Mouse (Mus musculus) heart, postnatal 14 days (tissue): Measurements from ENCODE around the gene Rarb. TPM values are rescaled to one million over a fixed set of nuclear protein-coding genes. Genes with fewer than 3 reads are reported as not detected.
"Not testable (repeated sequence)": the region's sequence is repeated elsewhere in the genome, so short reads cannot be mapped to it uniquely, and the experiment has no call there.

Experiments used
- DNase-seq, 2 experiments: peaks; one replicate each; pipeline ENCODE4 v3.0.0; 2021 to 2022
- intact Hi-C: fragments of 180-260 bp; cut with DNase I; formaldehyde crosslinking; loops from one replicate; pipeline ENCODE4 v1.15.1; 2025
- long read RNA-seq, 2 experiments: library from polyadenylated mRNA; stranded (forward); transcript quantifications; one replicate each; pipeline ENCODE4 v2.0.0; 2021
- total RNA-seq, 2 experiments: library from RNA; stranded (reverse); gene quantifications; 2 replicates each; pipeline ENCODE4 v1.2.3; 2021

The Rarb gene
- total RNA-seq: 10 to 100 TPM; 15.8 to 18.6 TPM
- long read RNA-seq, experiment 1, transcript Rarb-201 (8 exons, 3,108 nt): major isoform, 17 of 19 reads
- long read RNA-seq, experiment 1, partial matches to known transcripts: 0 of 19 reads
- long read RNA-seq, experiment 1, other reads (novel, unspliced or antisense): 1 of 19 reads
- long read RNA-seq, experiment 2, transcript Rarb-201 (8 exons, 3,108 nt): major isoform, 23 of 27 reads
- long read RNA-seq, experiment 2, partial matches to known transcripts: 0 of 27 reads
- long read RNA-seq, experiment 2, other reads (novel, unspliced or antisense): 4 of 27 reads

- DNase-seq: no peak
- intact Hi-C loops: no loop called here
Observed at GRCm38 (mm10) chr14:16818602-16819250, at the start of gene Rarb. Gene Rarb (minus strand): TSS chr14:16819156.

- DNase-seq: no peak
- intact Hi-C loops: loop anchor here (10.0 kb wide), 1 partner anchor 97 kb away; no protein-coding TSS in a partner anchor
Observed at GRCm38 (mm10) chr14:16842036-16842435, 23.1 kb upstream of the Rarb start.

GRCm38 (mm10) chr14:16841597-16841989, 22.6 kb upstream of the Rarb start:
- DNase-seq: no peak
- intact Hi-C loops: loop anchor here (10.0 kb wide), 1 partner anchor 97 kb away; no protein-coding TSS in a partner anchor

GRCm38 (mm10) chr14:16840951-16841596, 22.1 kb upstream of the Rarb start:
- intact Hi-C loops: loop anchor here (10.0 kb wide), 1 partner anchor 96 kb away; no protein-coding TSS in a partner anchor
- peak; percentile 39 to 62 for DNase-seq

GRCm38 (mm10) chr14:16840135-16840534, 21.2 kb upstream of the Rarb start:
- intact Hi-C loops: loop anchor here (10.0 kb wide), 1 partner anchor 95 kb away; no protein-coding TSS in a partner anchor
- no peak for DNase-seq

- intact Hi-C loops: no loop called here
- DNase-seq: no peak
Observed at GRCm38 (mm10) chr14:16815096-16815741, 3.7 kb downstream of the Rarb start.

GRCm38 (mm10) chr14:16806155-16806554, 12.8 kb downstream of the Rarb start:
- no peak for DNase-seq
- intact Hi-C loops: no loop called here

- no peak for DNase-seq
- intact Hi-C loops: no loop called here
Observed at GRCm38 (mm10) chr14:16790161-16790560, 28.8 kb downstream of the Rarb start.

GRCm38 (mm10) chr14:16781942-16782541, 36.9 kb downstream of the Rarb start:
- no peak for DNase-seq
- intact Hi-C loops: no loop called here

- intact Hi-C loops: no loop called here
- DNase-seq: no peak
Observed at GRCm38 (mm10) chr14:16776723-16777381, 42.1 kb downstream of the Rarb start.

- intact Hi-C loops: no loop called here
- DNase-seq: no peak
Observed at GRCm38 (mm10) chr14:16772927-16773326, 46.0 kb downstream of the Rarb start.

GRCm38 (mm10) chr14:16765891-16766290, 53.1 kb downstream of the Rarb start:
- intact Hi-C loops: no loop called here

GRCm38 (mm10) chr14:16762773-16763172, 56.2 kb downstream of the Rarb start:
- intact Hi-C loops: no loop called here
- DNase-seq: peak; percentile 5 to 17

More at GRCm38 (mm10) chr14:16765891-16766290, 53.1 kb downstream of the Rarb start:
- no peak for DNase-seq

- DNase-seq: no peak
- intact Hi-C loops: no loop called here
Observed at GRCm38 (mm10) chr14:16758773-16759434, 60.1 kb downstream of the Rarb start.

- DNase-seq, intact Hi-C loops: not testable (repeated sequence)
Observed at GRCm38 (mm10) chr14:16755601-16756000, 63.4 kb downstream of the Rarb start.

GRCm38 (mm10) chr14:16752648-16753047, 66.3 kb downstream of the Rarb start:
- intact Hi-C loops: no loop called here
- no peak for DNase-seq

GRCm38 (mm10) chr14:16746982-16747578, 71.9 kb downstream of the Rarb start:
- no peak for DNase-seq
- intact Hi-C loops: loop anchor here (10.0 kb wide), 1 partner anchor 98 kb away; no protein-coding TSS in a partner anchor

- intact Hi-C loops: loop anchor here (10.0 kb wide), 1 partner anchor 104 kb away; no protein-coding TSS in a partner anchor
- no peak for DNase-seq
Observed at GRCm38 (mm10) chr14:16740982-16741739, 77.8 kb downstream of the Rarb start.
